Mouse (Mus musculus) megakaryocyte, embryonic 14.5 days (primary cell): ENCODE data around the gene Fzd5. TPM values are rescaled to one million over a fixed set of nuclear protein-coding genes. Genes with fewer than 3 reads are reported as not detected.

Experiments used
- H3K27me3 ChIP-seq: replicated peaks from 2 replicates; pipeline ENCODE3; 2012; ENCODE audit warnings: inconsistent platforms
- H3K36me3 ChIP-seq: replicated peaks from 2 replicates; pipeline ENCODE3; 2012; ENCODE audit warnings: low read length, inconsistent platforms, mixed read lengths
- H3K4me1 ChIP-seq: 2 replicates; pipeline ENCODE4 v1.6.1; 2012; ENCODE audit warnings: inconsistent platforms
- H3K4me3 ChIP-seq: replicated peaks from 2 replicates; pipeline ENCODE3; 2012; ENCODE audit warnings: moderate library complexity, mild to moderate bottlenecking, inconsistent platforms
- H3K9me3 ChIP-seq: 2 replicates; pipeline ENCODE4 v1.6.1; 2012; ENCODE audit warnings: inconsistent platforms
- FLI1 ChIP-seq: IDR thresholded peaks from 2 replicates; pipeline ENCODE4 v1.6.1; 2012; ENCODE audit warnings: low read length, inconsistent platforms, mixed read lengths
- GATA1 ChIP-seq: IDR thresholded peaks from 3 replicates; pipeline ENCODE4 v1.6.1; 2012; ENCODE audit warnings: mixed read lengths, low read length, inconsistent platforms, borderline replicate concordance
- polyA plus RNA-seq: library from polyadenylated mRNA; stranded (reverse); fragments of >175 nt; gene quantifications from 2 replicates; pipeline ENCODE4 v1.2.3, GENCODE M21; 2012; ENCODE audit warnings: low replicate concordance; ENCODE audit not compliant: insufficient read depth

Gene Fzd5
- polyA plus RNA-seq, 1 experiment: 0.75 TPM

GRCm38 (mm10) chr1:64716589-64717304, 20.8 kb downstream of the Fzd5 start:
- Histone ChIP-seq H3K27me3 (no peaks in the 10 kb centered on the region), H3K36me3 (peaks cover 35% of the 10 kb centered on the region), H3K4me3 (no peak overlapping the region), H3K9me3 (no peaks in the 10 kb centered on the region), H3K4me1 (peaks cover 6% of the 10 kb centered on the region)
- TF ChIP-seq FLI1 (no peak), GATA1 (no peak)

DNA sequence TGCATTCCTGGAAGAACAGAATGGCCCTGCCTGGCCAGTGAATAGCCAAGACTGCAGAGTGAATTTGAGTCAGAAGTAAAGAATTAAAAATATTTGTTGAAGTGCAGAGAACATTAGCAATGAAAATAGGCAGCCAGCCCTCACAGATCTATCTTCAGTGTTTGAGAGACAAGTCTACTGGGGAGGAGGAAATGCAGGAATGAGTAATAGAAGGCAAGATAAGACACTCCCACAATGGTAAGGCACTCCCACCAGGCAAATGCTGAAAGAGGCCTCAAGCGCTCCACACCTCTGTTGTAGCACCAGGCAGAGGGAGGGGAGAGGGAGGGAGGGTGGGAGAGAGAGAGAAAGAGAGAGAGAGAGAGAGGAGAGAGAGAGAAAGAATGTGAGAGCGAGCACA, 22.1 kb downstream of the Fzd5 start:
- TF ChIP-seq GATA1 (no peak), FLI1 (no peak)
- peaks cover 25% of the 10 kb centered on the region for H3K36me3 ChIP-seq
- no peak overlapping the region for H3K4me3 ChIP-seq
- H3K9me3 ChIP-seq: no peaks in the 10 kb centered on the region
- H3K27me3 ChIP-seq: no peaks in the 10 kb centered on the region
- H3K4me1 ChIP-seq: peaks cover 6% of the 10 kb centered on the region

GRCm38 (mm10) chr1:64712006-64712760, 25.4 kb downstream of the Fzd5 start:
- Histone ChIP-seq H3K4me1 (peaks cover 6% of the 10 kb centered on the region), H3K27me3 (no peaks in the 10 kb centered on the region), H3K9me3 (no peaks in the 10 kb centered on the region), H3K36me3 (peaks cover 21% of the 10 kb centered on the region), H3K4me3 (no peak overlapping the region)
- TF ChIP-seq GATA1 (no peak), FLI1 (no peak)

- Histone ChIP-seq H3K4me1 (peaks cover 2% of the 10 kb centered on the region; the same call in 1 of the 2 replicates), H3K27me3 (no peaks in the 10 kb centered on the region), H3K36me3 (peaks cover 12% of the 10 kb centered on the region), H3K4me3 (no peak overlapping the region), H3K9me3 (no peaks in the 10 kb centered on the region)
- no peak for TF ChIP-seq FLI1
- TF ChIP-seq GATA1: no peak
Measured at GRCm38 (mm10) chr1:64709891-64710290, 27.7 kb downstream of the Fzd5 start.

GRCm38 (mm10) chr1:64706610-64707009, 30.9 kb downstream of the Fzd5 start:
- Histone ChIP-seq H3K4me1 (peaks cover 4% of the 10 kb centered on the region; the same call in 1 of the 2 replicates), H3K4me3 (no peak overlapping the region), H3K9me3 (no peaks in the 10 kb centered on the region), H3K27me3 (no peaks in the 10 kb centered on the region), H3K36me3 (peaks cover 11% of the 10 kb centered on the region)
- TF ChIP-seq GATA1 (no peak), FLI1 (no peak)

GRCm38 (mm10) chr1:64705230-64705629, 32.3 kb downstream of the Fzd5 start:
- Histone ChIP-seq H3K4me1 (peaks cover 4% of the 10 kb centered on the region; the same call in 1 of the 2 replicates), H3K36me3 (peaks cover 14% of the 10 kb centered on the region), H3K9me3 (no peaks in the 10 kb centered on the region), H3K4me3 (no peak overlapping the region), H3K27me3 (no peaks in the 10 kb centered on the region)
- TF ChIP-seq FLI1: no peak
- no peak for TF ChIP-seq GATA1

GRCm38 (mm10) chr1:64701780-64702179, 35.8 kb downstream of the Fzd5 start:
- H3K9me3 ChIP-seq: no peaks in the 10 kb centered on the region
- TF ChIP-seq FLI1: no peak
- TF ChIP-seq GATA1: no peak
- H3K4me1 ChIP-seq: peaks cover 6% of the 10 kb centered on the region; the same call in 1 of the 2 replicates
- H3K4me3 ChIP-seq: no peak overlapping the region
- peaks cover 7% of the 10 kb centered on the region for H3K36me3 ChIP-seq
- no peaks in the 10 kb centered on the region for H3K27me3 ChIP-seq

DNA sequence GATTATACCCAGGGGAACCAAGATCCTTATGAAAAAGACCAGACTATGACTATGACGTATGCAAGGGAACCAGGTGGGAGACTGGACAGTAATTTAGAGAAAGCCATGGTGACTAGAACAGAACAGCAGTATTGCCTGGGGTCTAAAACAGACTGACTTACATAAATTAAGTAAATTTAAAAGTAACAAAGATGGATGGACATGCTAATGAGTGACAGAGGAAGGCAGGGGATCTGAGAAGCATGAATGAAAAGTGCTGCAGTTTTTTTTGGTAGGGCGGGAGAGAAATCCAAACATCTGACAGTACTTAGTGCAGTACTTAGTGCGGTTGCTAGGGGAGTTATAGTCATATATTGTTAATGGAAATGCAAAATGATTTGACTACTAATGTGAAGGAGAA, 42.4 kb downstream of the Fzd5 start:
- TF ChIP-seq FLI1 (no peak), GATA1 (no peak)
- no peak overlapping the region for H3K4me3 ChIP-seq
- H3K27me3 ChIP-seq: peaks cover 4% of the 10 kb centered on the region
- H3K9me3 ChIP-seq: no peaks in the 10 kb centered on the region
- H3K4me1 ChIP-seq: peaks cover 22% of the 10 kb centered on the region
- H3K36me3 ChIP-seq: no peaks in the 10 kb centered on the region

DNA sequence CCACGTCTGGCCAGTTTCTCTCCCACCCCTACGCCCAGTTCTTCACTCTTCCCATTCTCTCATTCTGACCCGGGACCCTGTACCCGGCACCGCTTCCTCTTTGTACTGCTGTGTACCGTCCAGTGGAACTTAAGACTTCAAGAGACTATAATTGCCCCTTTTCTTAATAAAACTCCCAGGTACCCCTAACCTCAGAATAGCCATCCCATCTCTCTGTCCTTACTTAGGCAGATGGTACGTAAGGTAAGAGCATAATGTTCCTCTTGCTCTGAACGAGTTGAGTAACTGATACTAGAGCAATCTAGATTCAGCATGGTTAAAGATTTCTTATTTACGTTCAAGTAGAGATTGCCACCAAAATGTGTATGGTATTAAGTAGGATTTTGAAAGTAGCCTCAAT, 46.0 kb downstream of the Fzd5 start:
- Histone ChIP-seq H3K4me3 (peak overlapping the region; percentile 94), H3K36me3 (no peaks in the 10 kb centered on the region), H3K4me1 (peaks cover 36% of the 10 kb centered on the region), H3K9me3 (no peaks in the 10 kb centered on the region), H3K27me3 (peaks cover 4% of the 10 kb centered on the region)
- TF ChIP-seq FLI1 (no peak), GATA1 (no peak)

- TF ChIP-seq GATA1 (no peak), FLI1 (no peak)
- Histone ChIP-seq H3K4me3 (peak overlapping the region; percentile 94), H3K27me3 (peaks cover 4% of the 10 kb centered on the region), H3K36me3 (no peaks in the 10 kb centered on the region), H3K4me1 (peaks cover 36% of the 10 kb centered on the region), H3K9me3 (no peaks in the 10 kb centered on the region)
Measured at GRCm38 (mm10) chr1:64691121-64691551, 46.4 kb downstream of the Fzd5 start.
